Mouse (Mus musculus) stomach, embryonic 14.5 days (tissue): ENCODE data around the gene Tmem190. TPM values are rescaled to one million over a fixed set of nuclear protein-coding genes. Genes with fewer than 3 reads are reported as not detected.
A peak's percentile ranks its signal among the peaks of the same experiment; 100 is the strongest.
"Not testable (repeated sequence)": the region's sequence is repeated elsewhere in the genome, so short reads cannot be mapped to it uniquely, and the experiment has no call there.

Source experiments
- ATAC-seq: fragments of 200-750 bp; cut with Nextera tagmentation; 2 replicates; pipeline ENCODE4 v1.8.0; 2017; ENCODE audit warnings: low read depth, moderate TSS enrichment; ENCODE audit not compliant: insufficient number of reproducible peaks, insufficient read depth, low FRiP score
- H3K27ac ChIP-seq: fragments of 300-500 bp; sonication (generic); 2 replicates; pipeline ENCODE4 v1.5.1; 2014; ENCODE audit warnings: mild to moderate bottlenecking, low read length, moderate library complexity, mixed read lengths
- H3K27me3 ChIP-seq: fragments of 300-500 bp; sonication (generic); 2 replicates; pipeline ENCODE4 v1.6.1; 2014; ENCODE audit warnings: low read length, control low read depth, mixed read lengths; ENCODE audit not compliant: control insufficient read depth, insufficient read depth
- H3K36me3 ChIP-seq: fragments of 300-500 bp; sonication (generic); 2 replicates; pipeline ENCODE4 v1.6.1; 2014; ENCODE audit warnings: mild to moderate bottlenecking, control low read depth, low read length, moderate library complexity, mixed read lengths; ENCODE audit not compliant: control insufficient read depth, insufficient read depth
- H3K4me1 ChIP-seq: fragments of 300-500 bp; sonication (generic); 2 replicates; pipeline ENCODE4 v1.6.1; 2014; ENCODE audit warnings: low read length, control low read depth, mixed read lengths; ENCODE audit not compliant: control insufficient read depth, insufficient read depth
- H3K4me2 ChIP-seq: fragments of 300-500 bp; sonication (generic); replicated peaks from 2 replicates; pipeline ENCODE4 v1.6.1; 2014; ENCODE audit warnings: low read depth, low read length, control low read depth
- H3K4me3 ChIP-seq: fragments of 300-500 bp; sonication (generic); 2 replicates; pipeline ENCODE4 v1.5.1; 2014; ENCODE audit warnings: low read depth, low read length, control low read depth
- H3K9ac ChIP-seq: fragments of 300-500 bp; sonication (generic); replicated peaks from 2 replicates; pipeline ENCODE4 v1.6.1; 2014; ENCODE audit warnings: low read depth, mild to moderate bottlenecking, control low read depth, low read length, moderate library complexity, mixed read lengths
- H3K9me3 ChIP-seq: fragments of 300-500 bp; sonication (generic); 2 replicates; pipeline ENCODE4 v1.6.1; 2016; ENCODE audit warnings: low read depth, low read length, control low read depth; ENCODE audit not compliant: control insufficient read depth
- WGBS: fragments of 180-500 bp; shearing (Covaris S2); extraction: QIAGEN DNeasy Blood & Tissue Kit; methylation state at CpG from one replicate; pipeline ENCODE4 v1.1.7; 2014; 5-methylcytosine and 5-hydroxymethylcytosine counted together
- polyA plus RNA-seq: library from polyadenylated mRNA; unstranded; fragments of >200 nt; fragmentation: Nextera tagmentation; extraction: Ambion mirVana; gene quantifications from 2 replicates; pipeline ENCODE4 v1.2.1, GENCODE M21; 2014

Tmem190 gene
- polyA plus RNA-seq, 1 experiment from 2014 or later = 0.55 TPM

DNA sequence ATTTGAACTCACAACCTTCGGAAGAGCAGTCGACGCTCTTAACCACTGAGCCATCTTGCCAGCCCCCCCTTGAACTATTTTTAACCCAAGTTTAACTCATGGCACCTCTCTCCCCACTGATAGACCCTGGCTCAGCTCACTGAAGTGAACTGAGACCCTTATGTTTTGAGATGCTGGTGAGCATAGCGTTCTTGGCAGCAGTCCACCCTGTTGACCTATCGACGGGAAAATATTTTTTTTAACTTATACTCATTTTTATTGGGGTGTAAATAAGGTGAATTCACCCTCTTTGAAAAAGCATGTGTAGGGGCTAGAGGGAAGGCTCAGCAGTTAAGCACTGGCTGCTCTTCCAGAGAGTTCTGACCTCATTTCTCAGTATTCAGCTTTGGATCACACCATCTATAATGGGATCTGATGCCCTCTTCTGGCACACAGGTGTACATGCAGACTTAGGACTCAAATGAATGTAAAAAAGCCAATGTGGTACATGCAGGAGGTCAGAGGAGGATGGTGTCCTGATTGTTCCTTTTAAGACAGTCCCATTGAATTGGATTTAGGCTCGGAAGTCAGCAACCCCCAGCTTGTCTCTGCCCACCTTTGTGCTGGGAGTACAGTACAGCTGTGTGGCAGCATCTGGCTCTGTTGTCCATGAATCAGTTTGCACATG is 13.2 kb downstream of the Tmem190 start:
- ATAC-seq = no peak

GRCm38 (mm10) chr7:4802247-4802646 is 19.5 kb downstream of the Tmem190 start:
- Histone ChIP-seq H3K27ac (no peak overlapping the region), H3K4me3 (no peak overlapping the region), H3K4me2 (no peak overlapping the region), H3K27me3 (no peaks in the 10 kb centered on the region), H3K9ac (no peak overlapping the region), H3K9me3 (no peaks in the 10 kb centered on the region), H3K4me1 (no peaks in the 10 kb centered on the region), H3K36me3 (peaks cover 26% of the 10 kb centered on the region)
- ATAC-seq = no peak

More for the DNA sequence above, 13.2 kb downstream of the Tmem190 start:
- Histone ChIP-seq H3K36me3 (peaks cover 36% of the 10 kb centered on the region), H3K9me3 (no peaks in the 10 kb centered on the region), H3K27ac (no peak overlapping the region), H3K4me3 (no peak overlapping the region), H3K4me1 (0 out of 2 replicates have a peak, but pooled peaks cover 10% of the 10 kb centered on the region), H3K4me2 (no peak overlapping the region), H3K9ac (no peak overlapping the region), H3K27me3 (no peaks in the 10 kb centered on the region)
- 74% methylated on average over 7 of the region's 7 CpGs for WGBS

GRCm38 (mm10) chr7:4806716-4807115 is 24.0 kb downstream of the Tmem190 start:
- Histone ChIP-seq H3K4me2 (no peak overlapping the region), H3K4me3 (no peak overlapping the region), H3K27me3 (no peaks in the 10 kb centered on the region), H3K4me1 (peaks cover 11% of the 10 kb centered on the region; the same call in 1 of the 2 replicates), H3K9me3 (no peaks in the 10 kb centered on the region), H3K36me3 (peaks cover 48% of the 10 kb centered on the region), H3K27ac (no peak overlapping the region), H3K9ac (no peak overlapping the region)
- 0 out of 2 replicates have a peak, but pooled peaks have one; percentile 33 for ATAC-seq
- WGBS = 82% methylated on average over 7 of the region's 7 CpGs

- not testable (repeated sequence) for H3K27ac ChIP-seq, ATAC-seq, H3K9me3 ChIP-seq, H3K27me3 ChIP-seq
- H3K36me3 ChIP-seq = peaks cover 39% of the 10 kb centered on the region
- 36% methylated on average over 10 of the region's 10 CpGs for WGBS
- peak overlapping the region; percentile 98 for H3K9ac ChIP-seq
- H3K4me1 ChIP-seq = peaks cover 11% of the 10 kb centered on the region; the same call in 1 of the 2 replicates
- peak overlapping the region; percentile 80 for H3K4me2 ChIP-seq
- H3K4me3 ChIP-seq = peak overlapping the region; percentile 99
Observed at GRCm38 (mm10) chr7:4811131-4811530, 28.4 kb downstream of the Tmem190 start.

GRCm38 (mm10) chr7:4811842-4812302 is 29.1 kb downstream of the Tmem190 start:
- ATAC-seq = no peak; the same call in 1 of the 2 replicates
- Histone ChIP-seq H3K9me3 (no peaks in the 10 kb centered on the region), H3K4me2 (peak overlapping the region; percentile 80), H3K27me3 (no peaks in the 10 kb centered on the region), H3K27ac (peak overlapping the region; percentile 97), H3K36me3 (peaks cover 31% of the 10 kb centered on the region), H3K9ac (peak overlapping the region; percentile 98), H3K4me1 (peaks cover 11% of the 10 kb centered on the region; the same call in 1 of the 2 replicates), H3K4me3 (peak overlapping the region; percentile 99)
- WGBS = 1% methylated on average over 27 of the region's 36 CpGs

GRCm38 (mm10) chr7:4812303-4813104 is 29.8 kb downstream of the Tmem190 start, which contains the start of gene Ube2s:
Gene Ube2s, minus strand, starts transcription at chr7:4812590.
- Histone ChIP-seq H3K4me3 (peak within 1 kb of the TSS; percentile 99), H3K4me1 (peaks cover 11% of the 10 kb centered on the region; the same call in 1 of the 2 replicates), H3K9me3 (no peaks in the 10 kb centered on the region), H3K27ac (peak within 1 kb of the TSS; percentile 97), H3K4me2 (peak within 1 kb of the TSS; percentile 80), H3K27me3 (no peaks in the 10 kb centered on the region), H3K36me3 (peaks cover 26% of the 10 kb centered on the region), H3K9ac (peak within 1 kb of the TSS; percentile 98)
- under 1% methylated on average over 62 of the region's 62 CpGs for WGBS
- ATAC-seq = peak; percentile 99

DNA sequence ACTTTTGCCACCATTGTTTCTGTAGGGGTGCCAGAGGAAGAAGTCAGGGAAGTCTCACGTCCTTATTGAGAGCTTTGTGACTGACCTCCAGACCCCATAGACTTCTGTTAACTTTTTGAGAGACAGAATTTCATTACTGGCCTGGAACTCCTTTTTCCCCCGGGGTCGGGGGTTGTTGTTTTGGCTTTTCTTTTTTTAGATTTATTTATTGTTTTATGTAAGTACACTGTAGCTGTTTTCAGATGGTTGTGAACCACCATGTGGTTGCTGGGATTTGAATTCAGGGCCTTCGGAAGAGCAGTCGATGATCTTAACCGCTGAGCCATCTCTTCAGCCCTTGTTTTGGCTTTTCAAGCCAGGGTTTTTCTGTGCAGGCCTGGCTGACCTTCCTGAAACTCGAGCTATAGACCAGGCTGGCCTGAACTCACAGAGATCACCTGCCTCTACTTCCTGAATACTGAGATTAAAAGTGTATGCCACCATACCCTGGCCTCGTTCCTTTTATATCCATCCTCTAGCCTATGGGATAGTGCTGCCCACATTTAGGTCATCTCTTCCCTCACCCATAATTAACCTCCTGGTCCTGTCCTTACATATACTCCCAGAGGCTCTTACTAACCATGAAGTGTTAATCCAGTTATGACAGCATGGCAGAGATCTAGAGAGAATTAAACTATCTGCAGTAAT is 30.5 kb downstream of the Tmem190 start:
- peak overlapping the region; percentile 73; the same call in 1 of the 2 replicates for H3K27ac ChIP-seq
- H3K9me3 ChIP-seq = no peaks in the 10 kb centered on the region
- no peaks in the 10 kb centered on the region for H3K27me3 ChIP-seq
- ATAC-seq = no peak
- peaks cover 22% of the 10 kb centered on the region for H3K36me3 ChIP-seq
- H3K9ac ChIP-seq = peak overlapping the region; percentile 28; the same call in 1 of the 2 replicates
- H3K4me3 ChIP-seq = peak overlapping the region; percentile 99
- 28% methylated on average over 8 of the region's 8 CpGs for WGBS
- peak overlapping the region; percentile 62 for H3K4me2 ChIP-seq
- peaks cover 11% of the 10 kb centered on the region; the same call in 1 of the 2 replicates for H3K4me1 ChIP-seq

GRCm38 (mm10) chr7:4816559-4816958 is 33.8 kb downstream of the Tmem190 start:
- Histone ChIP-seq H3K4me2 (no peak overlapping the region), H3K27ac (no peak overlapping the region), H3K9me3 (no peaks in the 10 kb centered on the region), H3K4me1 (no peaks in the 10 kb centered on the region), H3K27me3 (no peaks in the 10 kb centered on the region), H3K4me3 (no peak overlapping the region), H3K36me3 (no peaks in the 10 kb centered on the region), H3K9ac (no peak overlapping the region)
- ATAC-seq = no peak
